Mouse (Mus musculus) forebrain, embryonic 11.5 days (tissue): ENCODE measurements at regions not wholly inside any gene's neighbourhood (a gene's known extent, or its start where the extent isn't known, plus 50 kb on each side); places are given as distances from the start of the nearest gene placed in this dataset.

Experiments used
- ATAC-seq: fragments of 200-750 bp; cut with Nextera tagmentation; replicated peaks from 2 replicates; pipeline ENCODE4 v1.8.0; 2017; ENCODE audit warnings: moderate TSS enrichment; ENCODE audit not compliant: low FRiP score
- DNase-seq: peaks from one replicate; pipeline ENCODE4 v3.0.0-alpha.2; 2017; ENCODE audit warnings: low spot score
- H3K27ac ChIP-seq: fragments of 300-500 bp; sonication (generic); 2 replicates; pipeline ENCODE4 v1.5.1; 2014; ENCODE audit warnings: low read depth, low read length
- H3K27me3 ChIP-seq: fragments of 300-500 bp; sonication (generic); 2 replicates; pipeline ENCODE4 v1.6.1; 2014; ENCODE audit warnings: mild to moderate bottlenecking, low read length, mixed read lengths; ENCODE audit not compliant: control insufficient read depth, insufficient read depth
- H3K36me3 ChIP-seq: fragments of 300-500 bp; sonication (generic); 2 replicates; pipeline ENCODE4 v1.6.1; 2014; ENCODE audit warnings: mild to moderate bottlenecking, low read length, moderate library complexity, mixed read lengths; ENCODE audit not compliant: control insufficient read depth, insufficient read depth
- H3K4me1 ChIP-seq: fragments of 300-500 bp; sonication (generic); replicated peaks from 2 replicates; pipeline ENCODE4 v1.6.1; 2014; ENCODE audit warnings: low read length, mixed read lengths; ENCODE audit not compliant: control insufficient read depth, insufficient read depth
- H3K4me2 ChIP-seq: fragments of 300-500 bp; sonication (generic); 2 replicates; pipeline ENCODE4 v1.6.1; 2014; ENCODE audit warnings: low read depth, mild to moderate bottlenecking, low read length, moderate library complexity, mixed read lengths; ENCODE audit not compliant: severe bottlenecking
- H3K4me3 ChIP-seq: fragments of 300-500 bp; sonication (generic); 2 replicates; pipeline ENCODE4 v1.5.1; 2014; ENCODE audit warnings: low read depth, low read length
- H3K9ac ChIP-seq: fragments of 300-500 bp; sonication (generic); 2 replicates; pipeline ENCODE4 v1.6.1; 2014; ENCODE audit warnings: low read length
- H3K9me3 ChIP-seq: fragments of 300-500 bp; sonication (generic); 2 replicates; pipeline ENCODE4 v1.6.1; 2016; ENCODE audit warnings: low read length, mixed read lengths; ENCODE audit not compliant: control insufficient read depth
- WGBS: fragments of 180-500 bp; shearing (Covaris S2); extraction: QIAGEN DNeasy Blood & Tissue Kit; methylation state at CpG from one replicate; pipeline ENCODE4 v1.1.7; 2014; 5-methylcytosine and 5-hydroxymethylcytosine counted together

DNA sequence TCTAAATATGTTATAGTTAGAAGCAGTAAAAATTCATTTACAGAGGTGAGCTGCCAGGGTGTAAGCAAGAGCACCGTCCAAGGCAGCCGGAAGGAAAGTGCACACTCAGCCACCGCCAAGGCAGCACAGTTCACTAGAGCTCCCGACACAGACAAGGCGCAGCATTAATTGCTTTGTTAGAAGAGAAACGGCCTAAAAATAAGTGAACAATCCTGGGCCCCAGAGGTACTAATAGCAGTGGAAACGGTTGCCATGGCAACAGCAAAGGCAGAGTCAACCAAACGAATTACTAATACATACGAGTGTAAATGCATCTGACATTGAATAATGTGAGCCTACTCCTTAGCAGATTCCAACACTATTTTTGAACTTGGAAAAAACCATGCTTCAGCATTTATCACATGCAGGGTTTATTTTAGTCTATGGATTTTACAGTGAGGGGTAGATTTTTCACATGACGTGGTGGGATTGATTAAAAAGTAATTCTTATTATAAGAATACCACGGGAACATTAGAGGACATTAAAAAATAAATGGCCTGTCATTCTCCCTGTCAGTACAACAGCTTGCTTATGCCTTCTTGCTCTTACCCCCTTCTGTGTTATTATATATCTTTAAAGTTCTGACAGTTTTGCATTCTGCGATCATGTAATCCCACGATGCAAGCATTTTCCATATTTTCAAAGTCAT lies 62.5 kb downstream of the Cavin4 start:
- Histone ChIP-seq H3K9ac (no peak overlapping the region), H3K9me3 (no peaks in the 10 kb centered on the region), H3K27me3 (no peaks in the 10 kb centered on the region), H3K36me3 (no peaks in the 10 kb centered on the region), H3K27ac (no peak overlapping the region), H3K4me1 (0 out of 2 replicates have a peak, but pooled peaks cover 3% of the 10 kb centered on the region), H3K4me2 (no peak overlapping the region; the same call in 1 of the 2 replicates), H3K4me3 (no peak overlapping the region)
- 51% methylated on average over 13 of the region's 13 CpGs for WGBS
- DNase-seq (peak; percentile 67), ATAC-seq (peak; percentile 82)

DNA sequence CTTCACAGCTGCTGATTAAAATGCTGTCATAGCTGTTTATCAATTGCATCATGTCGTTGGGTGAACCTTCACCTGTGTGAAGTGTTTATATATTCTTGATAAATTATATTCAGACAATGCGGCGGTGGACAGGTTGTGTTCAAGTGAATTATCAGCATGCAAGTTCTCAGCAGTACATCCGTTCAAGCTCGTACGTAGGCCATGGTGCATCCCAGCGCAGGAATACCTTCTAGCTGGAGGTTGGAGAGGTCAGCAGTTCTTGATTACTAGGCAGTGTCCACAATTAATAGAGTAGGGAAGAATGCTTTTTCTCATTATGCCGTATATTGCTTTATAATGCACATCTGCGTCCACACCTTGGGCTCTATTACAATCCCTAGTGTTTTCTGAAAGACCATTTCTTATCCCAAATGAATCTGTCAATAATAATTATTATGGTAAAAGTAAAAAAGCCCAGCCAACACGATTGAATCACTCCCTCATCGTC lies 63.1 kb downstream of the Cavin4 start:
- Histone ChIP-seq H3K27ac (no peak overlapping the region), H3K36me3 (no peaks in the 10 kb centered on the region), H3K9me3 (no peaks in the 10 kb centered on the region), H3K4me1 (0 out of 2 replicates have a peak, but pooled peaks cover 3% of the 10 kb centered on the region), H3K27me3 (no peaks in the 10 kb centered on the region), H3K9ac (no peak overlapping the region), H3K4me2 (no peak overlapping the region), H3K4me3 (no peak overlapping the region)
- no peak; the same call in 1 of the 2 replicates for ATAC-seq
- WGBS, result 88% methylated on average over 11 of the region's 11 CpGs
- no peak for DNase-seq

DNA sequence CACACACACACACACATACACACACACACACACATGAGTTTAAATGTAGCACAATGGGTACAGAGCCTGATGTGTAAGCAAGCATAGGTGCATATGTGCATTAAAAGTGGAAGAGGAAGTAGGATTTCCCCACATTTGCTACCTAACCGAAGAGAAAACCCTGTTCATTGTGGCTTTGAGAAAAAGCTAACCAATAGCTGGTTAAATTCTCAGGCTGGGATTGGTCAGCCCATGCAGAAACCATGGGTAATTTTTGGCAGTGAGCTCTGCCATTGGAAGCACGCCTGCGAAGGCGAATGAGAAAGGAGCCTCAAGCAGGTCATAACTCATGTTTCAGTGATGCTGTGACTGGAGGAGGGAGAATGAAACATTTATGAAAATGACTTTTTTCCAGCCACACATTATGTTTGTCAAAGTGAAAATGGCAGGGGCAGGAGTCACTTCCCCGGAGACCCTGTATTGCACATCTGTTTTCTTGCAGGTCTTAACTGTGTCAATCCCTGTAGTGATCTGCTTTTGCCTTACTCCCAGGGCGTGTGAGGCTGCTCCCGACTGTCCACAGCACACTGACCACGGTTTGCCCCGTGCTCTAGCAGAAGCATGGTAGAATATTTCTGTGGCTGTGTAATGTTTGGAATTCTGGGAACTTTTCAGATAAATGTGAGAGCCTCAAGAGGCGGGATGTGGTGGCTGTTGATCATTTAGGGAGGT lies 71.7 kb downstream of the Cavin4 start:
- ATAC-seq, result no peak
- no peaks in the 10 kb centered on the region for H3K4me1 ChIP-seq
- H3K9ac ChIP-seq, result no peak overlapping the region
- H3K4me3 ChIP-seq, result no peak overlapping the region
- no peaks in the 10 kb centered on the region for H3K36me3 ChIP-seq
- no peak overlapping the region for H3K27ac ChIP-seq
- DNase-seq, result no peak
- no peak overlapping the region for H3K4me2 ChIP-seq
- WGBS, result 75% methylated on average over 10 of the region's 10 CpGs
- no peaks in the 10 kb centered on the region for H3K9me3 ChIP-seq
- H3K27me3 ChIP-seq, result no peaks in the 10 kb centered on the region

DNA sequence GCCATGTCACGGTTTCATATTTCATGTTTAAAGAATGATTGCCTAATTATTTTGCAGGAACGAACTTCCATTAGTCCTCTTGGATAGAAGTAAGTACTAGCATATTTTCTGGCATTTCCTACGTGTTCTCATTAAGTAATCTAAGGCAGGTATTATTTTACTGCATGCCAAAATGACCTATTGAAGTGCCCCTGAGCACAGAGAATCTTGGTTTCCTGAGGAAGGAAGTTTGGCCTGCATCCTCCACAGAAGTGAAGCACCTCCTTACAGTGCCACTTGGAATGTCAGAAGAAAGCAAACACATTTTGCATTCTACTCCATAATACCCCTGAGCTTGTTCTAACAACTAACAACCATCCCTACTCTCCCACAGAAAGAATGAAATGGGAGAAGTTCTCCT lies 82.9 kb downstream of the Cavin4 start:
- H3K4me2 ChIP-seq, result no peak overlapping the region
- WGBS, result 91% methylated on average over 3 of the region's 3 CpGs
- no peaks in the 10 kb centered on the region for H3K4me1 ChIP-seq
- H3K9ac ChIP-seq, result no peak overlapping the region
- no peaks in the 10 kb centered on the region for H3K27me3 ChIP-seq
- DNase-seq, result no peak
- H3K27ac ChIP-seq, result no peak overlapping the region
- no peaks in the 10 kb centered on the region for H3K9me3 ChIP-seq
- no peaks in the 10 kb centered on the region for H3K36me3 ChIP-seq
- H3K4me3 ChIP-seq, result no peak overlapping the region
- no peak for ATAC-seq

DNA sequence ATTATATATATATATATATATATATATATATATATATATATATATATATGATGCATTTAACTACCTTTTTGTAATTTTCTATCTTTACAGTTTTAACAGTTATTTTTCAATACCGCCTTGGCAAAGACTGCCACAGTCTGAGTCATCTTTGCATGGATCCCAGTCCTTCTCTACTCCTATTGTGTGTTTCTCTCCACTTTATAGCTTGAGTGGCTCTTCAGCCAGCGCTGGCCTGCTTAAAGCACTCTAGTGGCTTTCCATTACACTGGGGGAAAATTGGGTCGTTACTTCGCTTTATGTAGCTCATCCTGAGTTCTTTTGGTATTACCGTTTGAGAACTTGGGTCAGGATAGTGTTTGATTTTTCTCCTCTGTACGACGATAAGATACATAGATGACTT lies 86.3 kb downstream of the Cavin4 start:
- Histone ChIP-seq H3K27ac (no peak overlapping the region), H3K36me3 (no peaks in the 10 kb centered on the region), H3K4me2 (no peak overlapping the region), H3K9me3 (no peaks in the 10 kb centered on the region), H3K4me3 (no peak overlapping the region), H3K4me1 (no peaks in the 10 kb centered on the region), H3K27me3 (no peaks in the 10 kb centered on the region), H3K9ac (no peak overlapping the region)
- no peak for DNase-seq
- WGBS, result 85% methylated on average over 7 of the region's 7 CpGs
- no peak for ATAC-seq

DNA sequence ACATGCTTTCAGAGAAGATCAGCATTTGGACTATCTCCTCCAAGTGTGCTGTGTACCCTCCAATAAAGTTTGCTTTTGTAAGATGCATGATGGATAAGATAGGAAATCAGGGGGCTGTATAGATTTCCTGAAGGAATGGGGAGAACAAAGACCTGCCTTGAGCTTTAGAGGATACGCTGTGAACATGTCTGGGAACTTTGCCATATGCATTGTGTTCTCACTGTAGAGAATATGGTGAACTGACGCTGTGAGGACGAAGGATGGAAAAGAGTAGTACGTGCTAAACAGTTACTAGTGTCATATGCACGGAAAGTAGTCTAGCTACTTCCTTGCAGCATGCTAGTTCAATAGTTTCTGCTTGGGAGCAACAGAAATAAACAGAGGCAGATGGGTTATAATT lies 86.8 kb downstream of the Cavin4 start:
- Histone ChIP-seq H3K9me3 (no peaks in the 10 kb centered on the region), H3K4me2 (no peak overlapping the region), H3K27me3 (no peaks in the 10 kb centered on the region), H3K9ac (no peak overlapping the region), H3K36me3 (no peaks in the 10 kb centered on the region), H3K4me1 (no peaks in the 10 kb centered on the region), H3K4me3 (no peak overlapping the region), H3K27ac (no peak overlapping the region)
- WGBS, result 90% methylated on average over 5 of the region's 5 CpGs
- no peak for DNase-seq
- ATAC-seq, result no peak

DNA sequence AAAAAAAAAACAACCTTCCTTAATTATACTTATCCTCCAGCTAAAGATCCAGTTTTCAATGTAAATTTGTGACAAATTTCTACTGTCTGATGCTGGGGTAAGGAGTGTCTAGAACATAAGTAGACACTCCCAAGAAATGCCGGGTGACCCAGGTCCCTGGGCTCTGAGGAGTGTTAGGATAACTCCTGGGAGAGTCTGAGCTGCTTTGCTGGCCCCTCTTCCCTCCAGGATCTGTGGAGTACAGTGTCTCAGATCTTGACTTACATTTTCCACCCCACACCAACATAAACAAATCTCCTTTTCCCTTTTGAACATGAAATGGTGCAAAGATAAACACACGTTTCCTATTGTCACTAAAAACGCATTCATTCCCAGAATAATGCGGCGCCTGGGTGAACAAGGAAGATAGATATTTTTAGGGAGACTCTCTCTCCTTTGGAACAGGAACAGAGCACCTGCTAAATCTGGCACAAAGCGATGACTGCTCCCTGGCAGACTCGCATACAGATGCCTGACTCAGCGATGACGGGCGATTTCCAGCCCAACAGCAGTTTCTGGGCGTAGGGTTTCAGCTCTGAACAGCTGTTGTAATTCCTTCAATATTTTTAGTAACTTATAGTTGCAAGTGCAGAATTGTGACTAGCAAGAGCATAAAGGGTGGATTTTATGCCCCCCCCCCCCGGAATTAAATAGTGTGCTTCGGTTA lies 91.3 kb downstream of the Cavin4 start:
- 88% methylated on average over 13 of the region's 13 CpGs for WGBS
- Histone ChIP-seq H3K4me3 (no peak overlapping the region), H3K9ac (no peak overlapping the region), H3K36me3 (no peaks in the 10 kb centered on the region), H3K4me1 (no peaks in the 10 kb centered on the region), H3K9me3 (no peaks in the 10 kb centered on the region), H3K27ac (no peak overlapping the region), H3K27me3 (no peaks in the 10 kb centered on the region), H3K4me2 (no peak overlapping the region)
- DNase-seq (no peak), ATAC-seq (no peak)

DNA sequence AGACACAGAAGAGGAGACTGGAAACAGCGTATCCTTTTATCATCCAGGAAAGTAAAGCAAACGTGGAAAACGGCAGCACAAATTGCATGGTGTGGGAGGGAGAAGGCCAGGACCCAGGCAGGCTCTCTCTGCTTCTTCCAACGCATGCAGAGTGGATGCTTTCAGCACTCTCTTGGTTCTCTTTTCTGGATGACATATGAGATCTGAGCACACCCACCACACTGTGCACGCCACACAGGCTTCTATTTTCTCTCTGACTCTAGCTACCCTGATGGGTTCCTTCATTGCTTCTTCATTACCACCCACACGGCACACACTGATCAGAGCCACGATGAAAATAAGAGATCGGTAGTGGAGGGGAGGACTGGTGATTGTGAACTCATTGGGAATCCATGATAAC lies 97.3 kb downstream of the Cavin4 start:
- H3K4me2 ChIP-seq, result no peak overlapping the region
- 84% methylated on average over 8 of the region's 8 CpGs for WGBS
- H3K9ac ChIP-seq, result no peak overlapping the region
- H3K27ac ChIP-seq, result no peak overlapping the region
- no peak for ATAC-seq
- no peaks in the 10 kb centered on the region for H3K27me3 ChIP-seq
- DNase-seq, result no peak
- no peaks in the 10 kb centered on the region for H3K4me1 ChIP-seq
- H3K9me3 ChIP-seq, result no peaks in the 10 kb centered on the region
- no peaks in the 10 kb centered on the region for H3K36me3 ChIP-seq
- no peak overlapping the region for H3K4me3 ChIP-seq
